Mouse (Mus musculus): ENCODE measurements around the gene Skap1.

DNA sequence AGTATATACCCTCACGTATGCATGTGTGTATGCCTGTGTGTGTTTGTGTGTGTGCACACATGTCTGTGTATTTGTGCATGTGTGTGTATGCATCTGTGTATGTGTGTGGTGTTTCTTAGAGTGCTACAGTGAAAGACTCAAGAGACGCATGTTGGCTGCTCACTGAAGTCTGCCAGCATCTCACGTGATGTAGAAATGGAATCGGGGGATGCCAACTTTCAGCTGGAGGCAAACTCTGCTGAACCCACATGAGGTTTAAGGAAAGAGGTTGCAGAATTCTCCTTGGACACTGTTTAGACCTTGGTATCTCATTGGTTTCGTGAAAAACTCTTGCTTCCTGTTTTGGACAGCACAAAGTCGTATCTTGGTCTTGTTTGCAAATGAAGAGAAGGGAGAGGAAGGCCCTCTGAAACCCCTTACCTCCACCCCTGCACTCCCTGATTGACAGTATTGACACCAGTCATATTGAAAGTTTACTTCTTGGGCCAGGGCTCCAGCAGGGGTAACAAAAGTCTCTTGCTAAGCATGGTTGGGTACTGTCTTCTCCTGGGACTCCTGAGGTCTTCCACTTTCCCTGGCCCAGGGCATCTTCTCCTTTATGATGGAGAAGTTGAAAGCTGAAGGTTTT is 8.6 kb upstream of the Skap1 start:
- TF ChIP-seq CTCF (IDR thresholded peaks at IDR 0.05; ENCODE audit: borderline replicate concordance, insufficient read depth, low read depth, low read length): no peak
- no peak for TF ChIP-seq POLR2A (IDR thresholded peaks at IDR 0.05; ENCODE audit: borderline replicate concordance, insufficient read depth, low read length)
